Mouse (Mus musculus) neural tube, embryonic 10.5 days (tissue): ENCODE results near the gene Rrp1.
"Not testable (repeated sequence)": the region's sequence is repeated elsewhere in the genome, so short reads cannot be mapped to it uniquely, and the experiment has no call there.

Experiments used
- DNase-seq: peaks from one replicate; pipeline ENCODE4 v3.0.0-alpha.2; 2017; ENCODE audit warnings: low spot score; ENCODE audit errors: extremely low spot score

Rrp1 gene

DNA sequence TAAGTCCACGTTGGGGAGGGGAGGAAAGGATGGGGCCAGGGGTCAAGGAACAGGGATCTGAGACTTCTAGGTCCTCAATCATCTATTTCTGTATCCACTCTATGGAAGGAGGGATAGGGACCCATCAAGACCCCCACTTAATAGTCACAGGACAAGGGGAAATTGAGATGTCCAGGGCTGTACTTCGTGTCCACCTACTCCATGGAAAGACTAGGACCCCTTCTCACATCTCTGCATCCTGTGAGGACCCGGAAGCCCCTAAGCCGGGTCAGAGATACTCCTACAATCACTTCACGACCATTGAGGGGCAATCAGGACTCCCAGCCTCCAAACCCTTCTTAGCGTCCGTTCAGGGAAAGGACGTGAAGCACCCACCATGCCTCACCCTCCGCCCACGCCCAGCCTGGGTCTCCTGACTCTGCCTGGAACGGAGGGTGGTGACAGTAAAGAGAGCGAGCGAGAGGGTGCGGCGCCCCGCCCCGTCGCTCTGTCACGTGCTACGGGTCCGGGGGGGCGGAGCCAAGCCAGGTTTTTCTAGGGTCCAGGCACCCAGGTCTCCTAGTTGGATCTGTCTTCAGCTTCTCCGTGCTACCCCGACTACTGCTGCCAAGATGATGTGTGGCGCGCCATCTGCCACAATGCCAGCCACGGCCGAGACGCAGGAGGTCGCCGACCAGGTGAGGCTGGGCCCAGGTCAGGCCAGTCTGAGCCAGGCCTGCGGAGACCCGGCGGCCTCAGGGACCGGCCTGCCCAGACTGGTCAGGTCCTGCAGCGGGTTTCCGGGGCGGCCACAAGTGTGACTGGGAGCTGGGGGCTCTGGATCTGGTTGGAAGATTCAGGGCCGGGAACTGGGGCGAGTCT, 12.6 kb upstream of the Rrp1 start, which contains the start of gene Cstb:
TSS of gene Cstb (plus strand) at position 489 of the 861 bp plus-strand sequence.
- peak; percentile 87 for DNase-seq

DNA sequence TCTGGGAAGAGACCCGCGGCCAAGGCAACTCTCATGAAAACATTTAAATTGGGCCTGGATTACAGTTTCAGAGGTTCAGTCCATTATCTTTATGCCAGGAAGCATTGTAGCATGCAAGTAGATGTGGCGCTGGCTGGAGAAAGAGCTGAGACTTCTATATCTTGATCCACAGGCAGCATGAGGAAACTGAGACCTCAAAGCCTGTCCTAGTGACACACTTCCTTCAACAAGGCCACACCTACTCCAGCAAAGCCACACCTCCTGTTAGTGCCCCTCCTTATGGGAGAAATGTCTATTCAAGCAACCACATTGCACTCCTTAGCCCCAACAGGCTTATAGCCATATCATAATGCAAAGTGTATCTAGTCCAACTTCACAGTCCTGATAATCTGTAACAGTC, 9.8 kb upstream of the Rrp1 start:
- DNase-seq: no peak

DNA sequence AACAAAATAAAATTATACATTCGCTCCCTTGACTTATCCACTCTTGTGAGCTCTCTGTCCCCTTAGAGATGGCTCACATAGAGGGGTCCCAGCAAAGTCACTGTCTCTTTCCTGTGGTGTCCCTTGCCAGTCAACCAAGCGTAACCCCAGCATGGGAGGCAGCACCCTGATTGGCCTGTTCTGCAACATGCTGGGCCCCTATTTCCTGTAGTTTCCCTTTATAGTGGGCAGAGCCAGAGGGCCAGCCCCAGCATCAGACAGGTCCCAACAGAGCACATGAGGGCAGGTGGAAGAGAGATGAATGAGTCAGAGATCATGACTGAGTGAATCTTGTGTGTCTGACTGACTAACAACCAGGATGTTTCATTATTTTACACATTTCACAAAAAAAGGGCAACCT, 8.1 kb upstream of the Rrp1 start:
- DNase-seq: no peak

DNA sequence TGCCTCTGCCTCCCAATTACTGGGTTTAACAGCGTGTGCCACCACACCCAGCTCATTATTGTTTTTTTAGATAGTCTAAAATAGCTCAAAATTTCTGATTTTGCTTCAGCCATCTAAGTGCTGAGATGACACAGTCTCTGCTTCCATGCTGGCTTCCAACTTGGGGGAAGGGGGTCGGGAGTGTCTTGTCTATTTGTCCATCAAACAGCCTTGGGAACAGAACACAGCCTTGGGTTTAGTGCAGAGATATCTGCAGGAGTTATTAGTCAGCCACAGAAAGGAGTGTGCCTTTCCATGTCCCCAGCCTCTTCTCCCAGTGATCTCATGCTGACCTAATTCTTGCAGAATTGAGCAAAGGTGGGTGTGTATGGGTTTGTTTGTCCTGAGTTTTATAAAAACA, 5.9 kb upstream of the Rrp1 start:
- no peak for DNase-seq

DNA sequence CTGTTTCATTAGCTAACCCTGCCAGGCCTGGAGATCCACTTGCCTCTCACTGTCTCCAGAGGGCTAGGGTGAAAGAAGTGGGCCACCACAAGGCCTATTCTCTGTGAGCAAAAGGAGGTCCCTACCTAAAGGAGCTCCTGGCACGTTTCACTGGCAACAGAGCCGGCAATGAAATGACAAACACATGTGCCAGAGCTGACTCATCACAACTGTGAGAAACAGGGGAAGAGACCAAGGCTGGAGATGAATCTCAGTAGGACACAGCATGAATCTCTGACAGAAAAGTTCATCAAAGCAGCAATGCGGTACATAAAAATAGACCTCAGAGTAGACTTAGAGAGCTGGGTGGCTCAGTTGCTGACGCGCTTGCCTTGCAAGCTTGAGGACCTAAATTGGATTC, 5.0 kb upstream of the Rrp1 start:
- DNase-seq: no peak

DNA sequence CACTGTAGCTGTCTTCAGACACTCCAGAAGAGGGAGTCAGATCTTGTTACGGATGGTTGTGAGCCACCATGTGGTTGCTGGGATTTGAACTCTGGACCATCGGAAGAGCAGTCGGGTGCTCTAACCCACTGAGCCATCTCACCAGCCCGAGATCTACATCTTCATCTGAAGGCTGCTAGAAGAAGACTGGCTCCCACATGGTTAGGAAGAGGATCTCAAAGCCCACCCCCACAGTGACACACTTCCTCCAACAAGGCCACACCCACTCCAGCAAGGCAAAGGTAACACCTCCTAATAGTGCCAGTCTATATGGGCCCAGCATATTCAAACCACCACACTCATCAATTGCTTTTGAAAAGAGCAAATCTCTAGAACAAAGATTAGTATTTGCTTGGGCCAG, 2.1 kb upstream of the Rrp1 start:
- DNase-seq: not testable (repeated sequence)

DNA sequence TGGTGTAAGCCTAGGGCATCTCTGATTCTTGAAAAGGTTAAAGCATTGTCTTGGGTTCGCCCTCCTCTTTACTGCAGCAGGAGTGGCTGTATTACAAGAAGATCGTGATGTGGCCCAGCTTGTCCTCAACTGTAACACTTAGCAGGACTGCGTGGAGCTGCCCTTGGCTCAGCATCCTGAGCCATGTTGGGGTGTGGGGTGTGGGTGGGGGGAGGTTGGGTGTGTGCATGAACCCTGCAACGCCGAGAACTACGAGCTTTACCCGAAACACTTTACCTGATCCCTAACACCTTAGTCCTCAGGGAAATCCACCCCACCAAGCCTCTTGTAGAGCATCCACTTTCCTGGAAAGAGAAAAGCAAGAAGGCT, 293 bp upstream of the Rrp1 start:
- no peak for DNase-seq

DNA sequence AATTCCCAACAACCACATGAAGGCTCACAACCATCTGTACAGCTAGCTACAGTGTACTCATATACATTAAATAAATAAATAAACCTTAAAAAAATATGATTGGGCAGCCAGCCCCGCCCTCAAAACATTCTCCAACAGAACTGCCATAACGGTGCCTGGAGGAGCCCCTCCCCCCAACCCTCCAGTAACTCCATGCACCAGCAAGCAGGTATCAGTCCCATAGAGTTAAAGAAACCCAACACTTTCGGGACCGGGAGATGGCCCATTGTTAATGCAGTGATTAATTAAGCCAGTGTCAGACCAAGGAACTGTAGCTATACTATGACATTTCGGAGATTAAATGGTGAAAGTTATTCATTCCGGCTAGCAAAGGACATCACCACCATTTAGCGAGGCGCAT, 992 bp downstream of the Rrp1 start:
- no peak for DNase-seq

DNA sequence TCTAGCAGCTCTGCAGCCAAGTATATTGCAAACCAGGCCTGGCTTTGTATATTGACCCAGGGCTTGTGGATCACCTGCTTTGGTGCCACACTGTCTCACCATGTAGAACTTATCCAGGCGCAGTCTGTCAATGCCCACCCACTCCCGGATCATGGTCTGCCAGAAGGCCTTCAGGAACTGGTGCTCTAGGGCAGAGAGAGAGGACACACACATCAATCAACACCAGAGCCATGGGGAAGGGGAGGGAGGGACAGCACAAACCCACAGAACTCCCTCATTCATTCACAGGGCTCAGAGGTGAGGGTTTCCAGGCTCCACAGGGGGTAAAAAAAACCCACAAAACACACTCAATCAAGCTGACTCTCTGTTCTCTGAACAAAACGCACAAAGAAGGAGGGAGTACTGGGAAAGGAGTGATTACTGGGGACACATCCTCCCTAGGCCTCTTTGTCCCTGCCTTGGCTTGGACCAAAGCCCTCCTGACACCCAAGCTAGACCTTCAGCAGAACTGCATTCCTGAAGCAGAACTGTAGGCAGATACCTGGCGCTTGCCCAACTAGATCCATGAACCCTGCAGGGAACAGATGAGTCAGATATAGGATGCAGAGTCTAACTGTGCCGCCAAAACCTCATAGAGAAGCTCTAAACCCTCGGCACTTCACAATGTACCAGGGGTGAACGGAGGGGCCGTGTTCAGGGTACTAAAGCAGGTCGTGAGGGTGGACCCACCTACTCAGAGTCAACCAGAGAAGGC, 3.6 kb downstream of the Rrp1 start:
- DNase-seq: no peak

DNA sequence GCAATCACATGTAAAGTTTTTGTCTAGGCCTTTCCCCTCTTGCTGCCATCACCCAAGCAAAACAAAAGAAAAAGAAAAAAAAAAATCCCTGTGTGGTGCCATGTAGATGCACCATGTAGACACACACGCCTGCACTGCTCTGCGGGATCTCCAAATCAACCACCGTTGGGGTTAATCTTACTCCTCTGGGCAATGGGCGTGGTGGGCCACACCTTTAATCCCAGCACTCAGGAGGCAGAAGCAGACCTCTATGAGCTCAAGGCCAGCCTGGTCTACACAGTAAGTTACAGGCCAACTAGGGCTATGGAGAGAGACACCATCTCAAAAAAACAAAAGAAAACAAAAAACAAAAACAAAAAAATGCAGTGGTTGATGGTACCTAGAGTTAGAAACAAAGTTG, 5.7 kb downstream of the Rrp1 start:
- no peak for DNase-seq

DNA sequence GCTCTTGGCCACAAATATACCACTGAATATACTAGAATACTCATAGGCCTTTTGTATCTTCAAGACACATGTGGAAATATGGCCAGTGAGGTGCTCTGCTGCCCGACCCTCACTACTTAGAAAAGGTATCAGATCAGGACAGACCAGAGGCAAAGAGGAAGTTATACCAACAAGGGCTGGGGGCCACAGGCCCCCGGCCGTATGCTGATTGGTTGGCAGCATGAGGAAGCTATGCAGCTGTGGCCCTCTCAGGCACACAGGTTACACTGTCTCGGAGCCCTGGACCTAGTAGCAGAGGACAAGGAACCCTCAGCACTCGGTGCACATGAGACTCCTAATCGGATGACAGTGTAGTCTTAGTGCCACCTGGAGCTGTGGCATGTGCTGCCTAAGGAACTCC, 6.7 kb downstream of the Rrp1 start:
- no peak for DNase-seq

DNA sequence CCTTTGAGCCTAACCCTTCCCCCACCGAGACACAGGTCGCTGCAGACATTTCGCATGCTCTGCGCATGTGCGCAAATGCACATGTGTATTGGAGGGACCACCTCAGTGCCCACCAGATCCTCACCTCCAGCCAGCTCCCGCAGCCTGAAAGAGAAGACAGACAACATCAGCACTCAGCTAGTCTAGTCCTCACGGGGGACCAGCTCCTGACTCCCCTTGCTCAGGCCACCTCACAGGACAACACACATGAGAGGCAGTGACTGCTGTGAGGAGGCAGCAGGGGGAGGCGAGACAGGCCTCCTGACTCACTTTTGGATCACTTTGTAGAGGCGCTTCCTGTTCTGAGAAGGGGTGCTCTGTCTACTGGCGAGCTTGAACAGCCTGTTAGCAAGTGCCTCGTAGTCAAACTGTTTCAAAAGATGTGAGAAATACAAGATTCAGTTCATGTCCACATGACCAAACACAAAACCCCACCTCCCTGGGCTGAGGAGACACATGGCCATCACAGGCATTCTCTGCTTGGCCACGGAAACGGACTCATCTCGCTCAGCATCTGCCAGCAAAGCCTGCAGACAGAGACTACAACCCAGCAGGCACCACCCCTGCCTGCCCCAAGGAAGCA, 10.4 kb downstream of the Rrp1 start:
- no peak for DNase-seq

DNA sequence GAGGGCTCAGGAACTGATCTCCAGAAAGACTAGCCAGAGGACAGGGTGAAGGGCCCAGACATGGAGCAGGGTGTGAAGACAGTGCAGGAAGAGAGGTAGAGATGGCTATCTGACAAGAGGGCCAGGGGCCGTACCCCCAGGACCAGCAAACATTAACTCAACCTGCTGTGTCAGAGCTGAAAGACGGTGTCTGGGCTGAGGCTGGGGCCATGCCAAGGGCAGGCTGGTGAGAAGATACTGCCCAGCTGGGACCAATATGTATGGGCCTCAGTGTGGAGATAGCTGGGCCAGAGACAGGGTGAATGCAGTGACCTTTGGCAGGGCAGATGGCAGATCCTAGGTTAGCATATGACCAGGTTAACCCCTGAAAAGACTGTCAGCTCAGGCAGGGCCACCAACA, 11.7 kb downstream of the Rrp1 start:
- DNase-seq: no peak

DNA sequence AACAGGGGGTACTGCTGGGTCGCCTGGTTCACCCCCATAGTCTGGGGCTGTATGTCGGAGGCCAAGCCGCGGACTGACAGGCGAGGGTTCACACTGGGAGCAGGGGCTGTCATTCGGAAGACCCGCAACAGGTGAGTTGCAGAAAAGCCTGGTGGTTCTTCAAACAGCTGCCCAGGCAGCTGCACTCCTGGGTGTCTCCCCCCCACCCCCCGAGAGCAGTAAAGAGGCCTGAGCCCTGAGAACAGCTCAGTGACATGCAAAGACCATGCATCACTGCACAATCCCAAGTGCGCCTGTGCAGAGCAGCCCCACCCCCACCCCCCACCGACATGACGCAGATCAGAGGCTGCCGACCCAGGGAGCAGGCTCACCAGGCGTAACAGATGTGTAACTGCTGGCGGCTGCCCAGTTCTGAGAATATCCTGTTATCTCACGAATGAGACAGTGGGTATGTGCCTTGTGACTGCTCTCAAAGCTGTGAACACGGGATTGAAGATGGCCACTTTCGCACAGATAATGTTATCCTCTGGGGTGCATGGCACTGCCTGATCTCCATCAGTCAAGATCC, 13.7 kb downstream of the Rrp1 start:
- DNase-seq: peak; percentile 44

DNA sequence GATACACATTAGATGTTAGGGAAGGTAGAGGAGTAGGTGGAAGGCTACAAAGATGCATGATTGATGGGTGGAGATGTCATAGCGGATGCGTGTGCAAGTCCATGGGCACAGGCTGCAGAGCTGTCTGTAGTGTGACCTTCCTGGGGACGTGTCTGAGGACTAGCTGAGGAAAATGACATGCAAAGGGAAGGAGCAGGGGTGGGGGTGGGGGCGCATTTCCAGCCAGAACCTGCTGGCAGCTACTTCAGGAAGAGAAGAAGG, 16.3 kb downstream of the Rrp1 start:
- no peak for DNase-seq

DNA sequence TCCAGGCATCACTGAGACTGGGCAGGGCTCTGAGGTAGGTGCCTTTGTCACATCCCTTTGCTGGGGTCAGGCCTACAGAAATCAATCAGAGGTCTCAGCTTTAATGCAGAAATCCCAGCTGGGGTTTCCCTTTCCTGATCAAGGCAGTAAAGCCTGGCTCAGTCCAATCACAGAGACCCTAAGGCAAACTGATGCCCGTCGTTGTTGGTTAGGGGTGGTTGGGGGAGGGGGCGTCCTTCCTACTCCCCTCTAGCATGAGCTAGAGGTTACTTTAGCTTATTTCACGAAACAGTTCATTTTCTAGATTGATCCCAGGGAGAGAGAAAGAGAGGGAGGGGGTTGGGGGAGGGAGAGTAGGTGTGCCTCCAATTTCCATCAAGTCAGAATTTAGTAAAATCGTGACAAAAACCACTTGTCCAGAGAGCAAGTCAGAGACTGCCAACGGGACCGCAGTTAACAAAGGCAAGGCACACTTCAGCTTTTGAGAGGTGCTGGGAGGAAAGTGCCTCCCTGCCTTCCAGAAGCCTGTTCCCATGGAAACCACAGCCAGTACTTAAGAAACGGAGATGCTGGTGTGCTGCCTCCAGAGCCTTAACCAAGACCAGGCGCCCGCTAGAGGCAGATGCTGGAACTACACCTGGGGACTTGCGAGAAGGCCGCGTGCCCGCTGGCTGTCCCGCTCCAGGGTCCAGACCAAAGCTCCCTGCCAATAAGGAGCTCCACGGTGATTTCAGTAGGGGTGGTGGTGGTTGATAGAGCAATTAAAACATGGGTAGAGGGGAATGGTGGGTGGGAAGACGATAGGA, 16.8 kb downstream of the Rrp1 start:
- peak; percentile 100 for DNase-seq

DNA sequence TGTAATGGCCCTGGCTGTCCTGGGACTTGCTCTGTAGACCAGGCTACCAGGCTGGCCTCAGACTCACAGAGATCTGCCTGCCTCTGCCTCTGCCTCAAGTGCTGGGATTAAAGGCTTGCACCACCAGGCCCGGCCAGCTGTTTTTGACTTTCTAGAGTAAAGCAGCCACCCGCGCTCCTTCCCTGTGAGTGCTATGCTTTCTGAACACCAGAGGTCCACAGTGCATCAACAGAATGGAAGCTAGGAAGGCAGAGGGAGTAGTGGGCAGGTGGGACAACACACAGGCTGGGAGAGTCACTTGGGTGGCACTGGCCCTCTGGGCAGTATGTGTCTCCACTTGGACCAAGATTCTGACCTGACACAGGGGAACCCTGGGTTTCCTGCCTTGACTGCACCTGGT, 17.5 kb downstream of the Rrp1 start:
- DNase-seq: no peak

DNA sequence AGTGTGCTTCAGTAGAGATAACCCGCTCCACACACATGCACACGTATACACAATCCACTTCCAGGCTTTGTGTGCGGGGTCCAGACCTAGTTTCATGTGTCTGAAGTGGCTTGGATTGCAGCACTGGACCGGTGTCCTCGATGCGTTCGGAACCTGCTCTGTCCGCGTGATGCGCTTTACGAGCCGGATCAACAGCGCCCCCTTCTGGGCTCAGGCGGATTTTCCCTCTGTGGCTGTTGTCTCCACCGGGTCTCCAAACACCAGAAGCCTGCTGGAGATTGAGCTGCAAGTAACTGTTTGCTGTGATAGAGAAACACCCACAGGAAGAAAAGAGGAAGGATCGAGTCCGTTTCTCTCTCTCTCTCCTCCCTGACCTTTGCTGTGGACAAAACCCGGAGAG, 20.8 kb downstream of the Rrp1 start:
- peak; percentile 80 for DNase-seq

DNA sequence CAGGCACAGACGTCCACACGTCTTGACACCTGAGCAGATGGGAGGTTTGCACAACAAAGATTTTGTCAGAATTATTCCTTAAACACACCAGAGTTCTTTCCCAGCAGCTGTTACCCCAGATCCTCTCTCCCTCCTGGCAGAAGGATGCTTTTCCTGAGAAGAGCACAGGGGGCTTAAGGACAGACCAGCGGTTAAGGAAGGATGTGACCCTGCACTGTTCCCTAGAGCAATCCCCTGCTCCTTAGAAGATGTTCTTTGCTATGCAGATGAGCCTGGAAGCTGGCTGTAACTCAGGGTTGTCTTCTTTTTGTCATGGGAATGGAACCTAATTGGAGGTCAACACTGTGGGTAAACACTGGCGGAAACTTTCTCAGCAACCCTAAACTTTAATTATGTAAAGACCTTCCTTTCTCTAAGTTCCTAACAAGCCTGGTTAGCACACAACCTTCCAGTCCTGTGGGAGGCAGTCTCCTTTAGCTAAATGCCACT, 21.8 kb downstream of the Rrp1 start:
- DNase-seq: no peak

DNA sequence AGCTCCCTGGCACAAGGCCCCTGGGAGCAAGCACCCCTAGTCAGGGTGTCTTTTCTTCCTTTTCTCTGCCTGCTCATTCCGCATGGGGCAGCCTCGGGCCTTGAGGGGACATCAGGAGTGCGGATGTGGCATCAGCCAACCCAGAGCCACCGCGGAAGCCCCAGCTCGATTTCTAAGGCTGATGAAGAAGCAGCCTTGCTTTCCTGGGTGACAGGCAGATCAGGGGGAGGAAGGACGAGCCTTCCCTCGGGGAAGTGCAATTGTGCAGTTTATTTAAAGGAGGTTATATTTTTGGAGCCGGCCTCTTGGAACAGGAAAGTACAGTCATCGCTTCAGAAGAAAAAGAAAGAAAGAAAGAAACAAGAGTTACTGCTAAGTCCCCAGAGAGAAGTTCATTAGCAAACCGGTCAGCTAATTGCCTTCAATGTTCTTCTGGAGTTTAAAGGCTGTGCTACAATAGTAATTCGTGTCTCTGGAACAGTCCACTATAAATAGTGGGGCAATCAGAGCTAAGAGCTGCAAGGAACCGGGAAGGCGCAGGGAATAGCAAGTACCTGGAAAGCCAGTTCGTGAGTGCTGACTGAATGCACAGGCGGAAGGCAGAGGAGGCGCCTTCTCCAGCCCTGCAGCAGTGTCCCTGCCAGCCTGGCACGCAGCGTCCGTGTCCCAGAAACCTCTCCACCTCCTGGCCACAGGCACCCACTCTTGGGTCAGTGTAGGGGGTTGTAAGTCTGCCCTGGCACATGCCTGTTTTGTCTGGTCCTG, 24.4 kb downstream of the Rrp1 start:
- no peak for DNase-seq

DNA sequence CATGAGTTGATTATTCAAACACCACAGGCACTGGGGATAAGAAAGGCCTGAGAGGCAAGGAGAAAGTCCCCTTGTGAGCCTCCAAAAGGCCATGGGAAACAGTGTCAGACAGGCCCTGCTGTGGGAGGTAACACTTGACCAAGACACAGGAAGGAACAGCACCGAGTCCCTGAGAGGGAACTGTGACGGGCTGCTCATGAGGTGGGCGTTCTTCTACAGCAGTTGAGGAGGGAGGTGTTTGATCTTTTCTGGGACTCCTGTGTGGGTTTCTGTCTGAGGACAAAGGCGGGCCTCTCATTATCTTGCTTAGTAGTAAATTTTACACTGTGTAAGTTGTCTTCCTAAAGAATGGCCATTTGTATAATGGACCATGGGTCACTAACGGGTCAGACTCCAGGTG, 27.3 kb downstream of the Rrp1 start:
- no peak for DNase-seq
